Mouse (Mus musculus): Measurements from ENCODE around the gene Nop58.

GRCm38 (mm10) chr1:59758325-59758724 is 73.6 kb downstream of the Nop58 start:
- TF ChIP-seq CTCF (conservative IDR thresholded peaks at IDR 0.05; ENCODE audit: insufficient read depth, insufficient read length, low read depth, low read length), result no peak
- TF ChIP-seq POLR2A (IDR thresholded peaks at IDR 0.05; ENCODE audit: low read depth, low read length), result no peak
